Mouse (Mus musculus): ENCODE data around the gene Npas3. TPM values are rescaled to one million over a fixed set of nuclear protein-coding genes. Genes with fewer than 3 reads are reported as not detected.

The Npas3 gene
- polyA plus RNA-seq, 1 experiment from 2014 or later: 4.5 TPM

- no peaks in the 10 kb centered on the region for H3K36me3 ChIP-seq (ENCODE audit: control insufficient read depth, insufficient read depth, low read length)
- no peak overlapping the region for H3K9ac ChIP-seq (replicated peaks; ENCODE audit: low read depth, low read length)
- no peak overlapping the region for H3K27ac ChIP-seq (ENCODE audit: low read length)
- WGBS: 59% methylated on average over 3 of the region's 3 CpGs
- H3K4me2 ChIP-seq (replicated peaks; ENCODE audit: low read depth, low read length): no peak overlapping the region
- peaks cover 4% of the 10 kb centered on the region; the same call in 1 of the 2 replicates for H3K4me1 ChIP-seq (ENCODE audit: control insufficient read depth, insufficient read depth, low read length)
- H3K9me3 ChIP-seq (ENCODE audit: control insufficient read depth, low read depth, low read length): no peaks in the 10 kb centered on the region
- H3K4me3 ChIP-seq (ENCODE audit: low read depth, low read length): no peak overlapping the region
- no peak for ATAC-seq (ENCODE audit: insufficient number of reproducible peaks, insufficient read depth, low FRiP score, low read depth)
- no peaks in the 10 kb centered on the region for H3K27me3 ChIP-seq (ENCODE audit: control insufficient read depth, insufficient read depth, low read length)
Measured at GRCm38 (mm10) chr12:53843626-53844025, 595.1 kb downstream of the Npas3 start.

- Histone ChIP-seq H3K9me3 (ENCODE audit: control insufficient read depth, low read depth, low read length) (no peaks in the 10 kb centered on the region), H3K4me3 (ENCODE audit: low read depth, low read length) (no peak overlapping the region), H3K4me1 (ENCODE audit: control insufficient read depth, insufficient read depth, low read length) (peaks cover 4% of the 10 kb centered on the region; the same call in 1 of the 2 replicates), H3K9ac (replicated peaks; ENCODE audit: low read depth, low read length) (no peak overlapping the region), H3K36me3 (ENCODE audit: control insufficient read depth, insufficient read depth, low read length) (no peaks in the 10 kb centered on the region), H3K27me3 (ENCODE audit: control insufficient read depth, insufficient read depth, low read length) (no peaks in the 10 kb centered on the region), H3K27ac (ENCODE audit: low read length) (no peak overlapping the region; the same call in 1 of the 2 replicates), H3K4me2 (replicated peaks; ENCODE audit: low read depth, low read length) (no peak overlapping the region)
- WGBS: 30% methylated on average over 12 of the region's 12 CpGs
- ATAC-seq (ENCODE audit: insufficient number of reproducible peaks, insufficient read depth, low FRiP score, low read depth): no peak
Measured at GRCm38 (mm10) chr12:53846154-53846665, 597.7 kb downstream of the Npas3 start.

GRCm38 (mm10) chr12:53849263-53849662 lies 600.8 kb downstream of the Npas3 start:
- Histone ChIP-seq H3K27me3 (ENCODE audit: control insufficient read depth, insufficient read depth, low read length) (no peaks in the 10 kb centered on the region), H3K4me3 (ENCODE audit: low read depth, low read length) (no peak overlapping the region), H3K4me2 (replicated peaks; ENCODE audit: low read depth, low read length) (no peak overlapping the region), H3K36me3 (ENCODE audit: control insufficient read depth, insufficient read depth, low read length) (no peaks in the 10 kb centered on the region), H3K4me1 (ENCODE audit: control insufficient read depth, insufficient read depth, low read length) (peaks cover 4% of the 10 kb centered on the region; the same call in 1 of the 2 replicates), H3K27ac (ENCODE audit: low read length) (no peak overlapping the region), H3K9ac (replicated peaks; ENCODE audit: low read depth, low read length) (no peak overlapping the region), H3K9me3 (ENCODE audit: control insufficient read depth, low read depth, low read length) (no peaks in the 10 kb centered on the region)
- WGBS: 60% methylated on average over 2 of the region's 2 CpGs
- no peak for ATAC-seq (ENCODE audit: insufficient number of reproducible peaks, insufficient read depth, low FRiP score, low read depth)

- Histone ChIP-seq H3K27ac (ENCODE audit: low read length) (no peak overlapping the region), H3K9me3 (ENCODE audit: control insufficient read depth, low read depth, low read length) (no peaks in the 10 kb centered on the region), H3K36me3 (ENCODE audit: control insufficient read depth, insufficient read depth, low read length) (no peaks in the 10 kb centered on the region), H3K27me3 (ENCODE audit: control insufficient read depth, insufficient read depth, low read length) (no peaks in the 10 kb centered on the region), H3K9ac (replicated peaks; ENCODE audit: low read depth, low read length) (no peak overlapping the region), H3K4me3 (ENCODE audit: low read depth, low read length) (no peak overlapping the region), H3K4me2 (replicated peaks; ENCODE audit: low read depth, low read length) (no peak overlapping the region), H3K4me1 (ENCODE audit: control insufficient read depth, insufficient read depth, low read length) (no peaks in the 10 kb centered on the region)
- ATAC-seq (ENCODE audit: insufficient number of reproducible peaks, insufficient read depth, low FRiP score, low read depth): no peak
- 75% methylated on average over 2 of the region's 2 CpGs for WGBS
Measured at GRCm38 (mm10) chr12:53852432-53852831, 604.0 kb downstream of the Npas3 start.

GRCm38 (mm10) chr12:53860176-53860575 lies 611.7 kb downstream of the Npas3 start:
- no peaks in the 10 kb centered on the region for H3K4me1 ChIP-seq (ENCODE audit: control insufficient read depth, insufficient read depth, low read length)
- H3K4me3 ChIP-seq (ENCODE audit: low read depth, low read length): no peak overlapping the region
- H3K27ac ChIP-seq (ENCODE audit: low read length): no peak overlapping the region
- H3K27me3 ChIP-seq (ENCODE audit: control insufficient read depth, insufficient read depth, low read length): no peaks in the 10 kb centered on the region
- no peak overlapping the region for H3K9ac ChIP-seq (replicated peaks; ENCODE audit: low read depth, low read length)
- no peak overlapping the region for H3K4me2 ChIP-seq (replicated peaks; ENCODE audit: low read depth, low read length)
- no peaks in the 10 kb centered on the region for H3K36me3 ChIP-seq (ENCODE audit: control insufficient read depth, insufficient read depth, low read length)
- ATAC-seq (ENCODE audit: insufficient number of reproducible peaks, insufficient read depth, low FRiP score, low read depth): no peak
- H3K9me3 ChIP-seq (ENCODE audit: control insufficient read depth, low read depth, low read length): no peaks in the 10 kb centered on the region

- 82% methylated on average over 6 of the region's 6 CpGs for WGBS
- no peaks in the 10 kb centered on the region for H3K27me3 ChIP-seq (ENCODE audit: control insufficient read depth, insufficient read depth, low read length)
- ATAC-seq (ENCODE audit: insufficient number of reproducible peaks, insufficient read depth, low FRiP score, low read depth): no peak
- no peak overlapping the region for H3K4me3 ChIP-seq (ENCODE audit: low read depth, low read length)
- H3K27ac ChIP-seq (ENCODE audit: low read length): no peak overlapping the region
- H3K36me3 ChIP-seq (ENCODE audit: control insufficient read depth, insufficient read depth, low read length): no peaks in the 10 kb centered on the region
- H3K4me2 ChIP-seq (replicated peaks; ENCODE audit: low read depth, low read length): no peak overlapping the region
- no peaks in the 10 kb centered on the region for H3K9me3 ChIP-seq (ENCODE audit: control insufficient read depth, low read depth, low read length)
- no peak overlapping the region for H3K9ac ChIP-seq (replicated peaks; ENCODE audit: low read depth, low read length)
- no peaks in the 10 kb centered on the region for H3K4me1 ChIP-seq (ENCODE audit: control insufficient read depth, insufficient read depth, low read length)
Measured at GRCm38 (mm10) chr12:53862281-53862680, 613.8 kb downstream of the Npas3 start.

GRCm38 (mm10) chr12:53864436-53865136 lies 616.1 kb downstream of the Npas3 start:
- H3K9me3 ChIP-seq (ENCODE audit: control insufficient read depth, low read depth, low read length): no peaks in the 10 kb centered on the region
- WGBS: 77% methylated on average over 5 of the region's 5 CpGs
- no peak overlapping the region for H3K27ac ChIP-seq (ENCODE audit: low read length)
- no peaks in the 10 kb centered on the region for H3K4me1 ChIP-seq (ENCODE audit: control insufficient read depth, insufficient read depth, low read length)
- H3K27me3 ChIP-seq (ENCODE audit: control insufficient read depth, insufficient read depth, low read length): no peaks in the 10 kb centered on the region
- no peaks in the 10 kb centered on the region for H3K36me3 ChIP-seq (ENCODE audit: control insufficient read depth, insufficient read depth, low read length)
- no peak overlapping the region for H3K9ac ChIP-seq (replicated peaks; ENCODE audit: low read depth, low read length)
- H3K4me2 ChIP-seq (replicated peaks; ENCODE audit: low read depth, low read length): no peak overlapping the region
- H3K4me3 ChIP-seq (ENCODE audit: low read depth, low read length): no peak overlapping the region
- ATAC-seq (ENCODE audit: insufficient number of reproducible peaks, insufficient read depth, low FRiP score, low read depth): no peak

- Histone ChIP-seq H3K4me1 (ENCODE audit: control insufficient read depth, insufficient read depth, low read length) (no peaks in the 10 kb centered on the region), H3K4me3 (ENCODE audit: low read depth, low read length) (no peak overlapping the region), H3K27me3 (ENCODE audit: control insufficient read depth, insufficient read depth, low read length) (no peaks in the 10 kb centered on the region), H3K9me3 (ENCODE audit: control insufficient read depth, low read depth, low read length) (no peaks in the 10 kb centered on the region), H3K36me3 (ENCODE audit: control insufficient read depth, insufficient read depth, low read length) (no peaks in the 10 kb centered on the region), H3K4me2 (replicated peaks; ENCODE audit: low read depth, low read length) (no peak overlapping the region), H3K27ac (ENCODE audit: low read length) (no peak overlapping the region), H3K9ac (replicated peaks; ENCODE audit: low read depth, low read length) (no peak overlapping the region)
- ATAC-seq (ENCODE audit: insufficient number of reproducible peaks, insufficient read depth, low FRiP score, low read depth): no peak
- 57% methylated on average over 2 of the region's 2 CpGs for WGBS
Measured at GRCm38 (mm10) chr12:53865691-53866090, 617.2 kb downstream of the Npas3 start.

GRCm38 (mm10) chr12:53869981-53870380 lies 621.5 kb downstream of the Npas3 start:
- no peak overlapping the region for H3K27ac ChIP-seq (ENCODE audit: low read length)
- 67% methylated on average over 4 of the region's 4 CpGs for WGBS
- ATAC-seq (ENCODE audit: insufficient number of reproducible peaks, insufficient read depth, low FRiP score, low read depth): no peak
- H3K4me3 ChIP-seq (ENCODE audit: low read depth, low read length): no peak overlapping the region
- no peaks in the 10 kb centered on the region for H3K36me3 ChIP-seq (ENCODE audit: control insufficient read depth, insufficient read depth, low read length)
- no peaks in the 10 kb centered on the region for H3K4me1 ChIP-seq (ENCODE audit: control insufficient read depth, insufficient read depth, low read length)
- no peak overlapping the region for H3K4me2 ChIP-seq (replicated peaks; ENCODE audit: low read depth, low read length)
- no peaks in the 10 kb centered on the region for H3K27me3 ChIP-seq (ENCODE audit: control insufficient read depth, insufficient read depth, low read length)
- no peak overlapping the region for H3K9ac ChIP-seq (replicated peaks; ENCODE audit: low read depth, low read length)
- no peaks in the 10 kb centered on the region for H3K9me3 ChIP-seq (ENCODE audit: control insufficient read depth, low read depth, low read length)

Data from stomach, embryonic 14.5 days (tissue).